Mouse (Mus musculus) neural tube, embryonic 14.5 days (tissue): ENCODE results near the gene Cyp2c40. TPM values are rescaled to one million over a fixed set of nuclear protein-coding genes. Genes with fewer than 3 reads are reported as not detected.

Experiments
- polyA plus RNA-seq: library from polyadenylated mRNA; unstranded; fragments of >200 nt; fragmentation: Nextera tagmentation; extraction: Ambion mirVana; gene quantifications from 2 replicates; pipeline ENCODE4 v1.2.1, GENCODE M21; 2014

The Cyp2c40 gene
- polyA plus RNA-seq, 1 experiment from 2014 or later, result not detected

Other genes with a start within 250 kb of the Cyp2c40 start
- not detected in 2 replicates for gene Cyp2c67, start 163.8 kb downstream of the Cyp2c40 start, polyA plus RNA-seq
- gene Cyp2c68, start 71.8 kb downstream of the Cyp2c40 start, polyA plus RNA-seq, result not detected in 2 replicates
- not detected in 2 replicates for gene Cyp2c69, start 74.0 kb upstream of the Cyp2c40 start, polyA plus RNA-seq
- gene Cyp2c37, start 179.6 kb upstream of the Cyp2c40 start, polyA plus RNA-seq, result not detected in 2 replicates